Mouse (Mus musculus) neutrophil, adult 5-6 weeks (primary cell): ENCODE measurements around the gene Adgb. TPM values are rescaled to one million over a fixed set of nuclear protein-coding genes. Genes with fewer than 3 reads are reported as not detected.

Source experiments
- ATAC-seq: fragments of 151-379, 151-347 bp; 2 replicates; pipeline ENCODE4 v1.8.0; 2017; ENCODE audit warnings: mild to moderate bottlenecking, moderate TSS enrichment; ENCODE audit not compliant: insufficient number of reproducible peaks, poor library complexity, low FRiP score, severe bottlenecking; ENCODE audit errors: extremely low read depth
- total RNA-seq: library from RNA; stranded (forward); fragments of 200-1000 nt; gene quantifications from 2 replicates; pipeline ENCODE4 v1.2.3, GENCODE M21; 2017

The Adgb gene
- total RNA-seq, 1 experiment from 2014 or later = 1.3 TPM

DNA sequence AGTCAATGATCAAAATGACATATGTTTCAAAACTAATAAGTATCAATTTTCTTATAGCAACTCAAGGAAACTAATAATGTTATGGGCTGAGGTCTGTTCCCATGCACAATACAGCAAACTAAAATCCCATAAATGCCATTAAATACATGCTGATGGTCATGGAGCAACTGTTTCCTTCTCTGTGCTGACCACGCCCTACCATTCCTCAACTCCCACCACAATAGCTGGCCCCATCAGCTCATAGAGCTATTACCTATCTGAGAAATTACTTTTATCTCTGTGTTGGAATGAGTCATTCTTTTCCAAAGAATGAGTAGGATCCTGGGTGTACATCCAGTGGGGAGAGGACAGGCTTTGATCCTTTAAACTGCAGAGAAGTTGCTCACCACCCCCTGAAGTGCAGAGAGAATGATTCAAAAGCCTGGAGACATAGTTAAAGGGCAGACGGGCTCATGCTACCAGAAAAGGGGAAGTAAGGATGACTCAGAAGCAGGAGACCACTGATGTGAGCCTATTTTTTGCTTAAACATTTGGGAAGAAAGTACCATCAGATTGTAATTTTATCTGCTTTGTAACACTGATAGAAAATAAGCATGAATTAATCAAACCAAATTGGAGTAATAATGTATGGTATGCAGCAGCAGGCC is 184.8 kb downstream of the Adgb start:
- no peak for ATAC-seq

Other genes starting within 250 kb of the Adgb start
- 51.7 and 67.2 TPM in 2 replicates for gene Rab32, start 85.9 kb upstream of the Adgb start, total RNA-seq
- gene Gm10944, start 209.0 kb upstream of the Adgb start, total RNA-seq = not detected in 2 replicates